Mouse (Mus musculus) forebrain, embryonic 14.5 days (tissue): ENCODE measurements at regions not wholly inside any gene's neighbourhood (a gene's known extent, or its start where the extent isn't known, plus 50 kb on each side); places are given as distances from the start of the nearest gene placed in this dataset.

Experiments used
- ATAC-seq: fragments of 200-750 bp; cut with Nextera tagmentation; 2 replicates; pipeline ENCODE4 v1.8.0; 2017; ENCODE audit warnings: mild to moderate bottlenecking, moderate library complexity
- DNase-seq: peaks from one replicate; pipeline ENCODE4 v3.0.0-alpha.2; 2015; ENCODE audit warnings: low spot score
- H3K27ac ChIP-seq: fragments of 300-500 bp; sonication (generic); 2 replicates; pipeline ENCODE4 v1.5.1; 2014; ENCODE audit warnings: low read depth, mild to moderate bottlenecking, control low read depth, low read length, moderate library complexity
- H3K27me3 ChIP-seq: fragments of 300-500 bp; sonication (generic); replicated peaks from 2 replicates; pipeline ENCODE4 v1.6.1; 2014; ENCODE audit warnings: low read length, control low read depth, mixed read lengths; ENCODE audit not compliant: control insufficient read depth, insufficient read depth
- H3K36me3 ChIP-seq: fragments of 300-500 bp; sonication (generic); 2 replicates; pipeline ENCODE4 v1.6.1; 2014; ENCODE audit warnings: low read length, control low read depth; ENCODE audit not compliant: control insufficient read depth, insufficient read depth
- H3K4me1 ChIP-seq: fragments of 300-500 bp; sonication (generic); 2 replicates; pipeline ENCODE4 v1.6.1; 2014; ENCODE audit warnings: antibody characterized with exemption, low read length, control low read depth; ENCODE audit not compliant: control insufficient read depth, insufficient read depth
- H3K4me2 ChIP-seq: fragments of 300-500 bp; sonication (generic); 2 replicates; pipeline ENCODE4 v1.6.1; 2014; ENCODE audit warnings: mild to moderate bottlenecking, control low read depth, low read length
- H3K4me3 ChIP-seq: fragments of 300-500 bp; sonication (generic); 2 replicates; pipeline ENCODE4 v1.5.1; 2014; ENCODE audit warnings: low read depth, low read length, control low read depth
- H3K9ac ChIP-seq: fragments of 300-500 bp; sonication (generic); 2 replicates; pipeline ENCODE4 v1.6.1; 2014; ENCODE audit warnings: mild to moderate bottlenecking, low read length, control low read depth, moderate library complexity
- H3K9me3 ChIP-seq: fragments of 300-500 bp; sonication (generic); replicated peaks from 2 replicates; pipeline ENCODE4 v1.6.1; 2016; ENCODE audit warnings: low read length, control low read depth, mixed read lengths; ENCODE audit not compliant: control insufficient read depth
- WGBS: fragments of 180-500 bp; shearing (Covaris S2); extraction: QIAGEN DNeasy Blood & Tissue Kit; methylation state at CpG from one replicate; pipeline ENCODE4 v1.1.7; 2014; 5-methylcytosine and 5-hydroxymethylcytosine counted together

GRCm38 (mm10) chr13:48398617-48399016 is 114.6 kb downstream of the Zfp169 start:
- H3K27me3 ChIP-seq = no peaks in the 10 kb centered on the region
- no peak overlapping the region for H3K4me2 ChIP-seq
- H3K9me3 ChIP-seq = no peaks in the 10 kb centered on the region
- WGBS = 89% methylated on average over 3 of the region's 3 CpGs
- ATAC-seq (no peak), DNase-seq (no peak)
- no peak overlapping the region for H3K4me3 ChIP-seq
- H3K4me1 ChIP-seq = no peaks in the 10 kb centered on the region
- H3K9ac ChIP-seq = no peak overlapping the region
- H3K36me3 ChIP-seq = no peaks in the 10 kb centered on the region
- H3K27ac ChIP-seq = no peak overlapping the region

DNA sequence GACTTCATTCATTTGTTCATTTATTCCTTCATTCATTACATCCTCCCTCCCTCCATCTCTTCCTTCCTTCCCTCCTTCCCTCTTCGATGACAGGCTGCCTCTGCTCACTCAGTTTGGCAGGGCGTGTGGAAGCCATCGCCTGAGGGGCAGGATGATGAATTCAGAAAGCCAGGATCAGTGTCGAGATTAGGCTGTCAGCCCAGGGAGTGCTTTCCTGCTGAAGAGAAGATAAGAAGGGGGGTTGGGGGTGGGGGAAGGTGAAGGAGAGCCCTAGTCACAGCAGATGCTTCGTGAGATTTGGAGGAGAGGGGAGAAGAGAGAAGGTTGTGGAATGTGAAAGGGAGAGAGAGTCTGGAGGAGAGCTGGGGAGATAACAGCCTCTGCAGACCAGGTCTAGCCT is 110.9 kb downstream of the Zfp169 start:
- no peaks in the 10 kb centered on the region for H3K9me3 ChIP-seq
- no peak for DNase-seq
- no peak overlapping the region for H3K4me2 ChIP-seq
- no peak overlapping the region for H3K9ac ChIP-seq
- 32% methylated on average over 5 of the region's 5 CpGs for WGBS
- no peak for ATAC-seq
- H3K4me1 ChIP-seq = no peaks in the 10 kb centered on the region
- no peaks in the 10 kb centered on the region for H3K27me3 ChIP-seq
- H3K36me3 ChIP-seq = no peaks in the 10 kb centered on the region
- H3K27ac ChIP-seq = no peak overlapping the region
- H3K4me3 ChIP-seq = no peak overlapping the region

GRCm38 (mm10) chr13:48422438-48423329 is 90.6 kb downstream of the Zfp169 start:
- H3K9ac ChIP-seq = no peak overlapping the region
- ATAC-seq = no peak; the same call in 1 of the 2 replicates

DNA sequence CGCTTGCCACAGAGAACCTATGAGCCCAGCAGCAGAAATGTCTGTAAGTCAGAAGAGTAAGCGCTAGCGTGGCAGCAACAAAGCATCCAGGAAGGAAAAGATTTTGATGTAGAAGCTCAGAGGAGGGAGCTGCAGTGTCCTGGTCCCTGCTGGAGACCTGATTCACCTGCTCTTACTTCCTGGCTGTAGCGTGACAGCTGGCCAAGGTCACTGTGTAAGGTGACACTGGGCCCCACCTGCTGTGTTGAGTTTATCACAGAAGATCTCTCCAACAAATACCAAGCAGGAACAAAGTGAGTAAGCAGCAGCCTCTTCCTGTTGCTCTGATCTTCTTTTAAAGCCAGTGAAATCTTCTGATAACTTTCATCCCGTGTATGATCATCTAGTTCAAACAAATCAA is 86.4 kb downstream of the Zfp169 start:
- ATAC-seq = no peak
- Histone ChIP-seq H3K4me1 (no peaks in the 10 kb centered on the region), H3K9ac (no peak overlapping the region), H3K27me3 (no peaks in the 10 kb centered on the region), H3K36me3 (no peaks in the 10 kb centered on the region), H3K4me3 (no peak overlapping the region), H3K27ac (no peak overlapping the region), H3K4me2 (no peak overlapping the region), H3K9me3 (no peaks in the 10 kb centered on the region)
- no peak for DNase-seq
- 82% methylated on average over 5 of the region's 5 CpGs for WGBS

More at GRCm38 (mm10) chr13:48422438-48423329, 90.6 kb downstream of the Zfp169 start:
- 31% methylated on average over 9 of the region's 9 CpGs for WGBS
- no peaks in the 10 kb centered on the region for H3K27me3 ChIP-seq
- no peak overlapping the region for H3K4me2 ChIP-seq
- no peak overlapping the region for H3K27ac ChIP-seq
- H3K36me3 ChIP-seq = no peaks in the 10 kb centered on the region
- peak; percentile 45 for DNase-seq
- H3K4me3 ChIP-seq = no peak overlapping the region
- no peaks in the 10 kb centered on the region for H3K9me3 ChIP-seq
- no peaks in the 10 kb centered on the region for H3K4me1 ChIP-seq

DNA sequence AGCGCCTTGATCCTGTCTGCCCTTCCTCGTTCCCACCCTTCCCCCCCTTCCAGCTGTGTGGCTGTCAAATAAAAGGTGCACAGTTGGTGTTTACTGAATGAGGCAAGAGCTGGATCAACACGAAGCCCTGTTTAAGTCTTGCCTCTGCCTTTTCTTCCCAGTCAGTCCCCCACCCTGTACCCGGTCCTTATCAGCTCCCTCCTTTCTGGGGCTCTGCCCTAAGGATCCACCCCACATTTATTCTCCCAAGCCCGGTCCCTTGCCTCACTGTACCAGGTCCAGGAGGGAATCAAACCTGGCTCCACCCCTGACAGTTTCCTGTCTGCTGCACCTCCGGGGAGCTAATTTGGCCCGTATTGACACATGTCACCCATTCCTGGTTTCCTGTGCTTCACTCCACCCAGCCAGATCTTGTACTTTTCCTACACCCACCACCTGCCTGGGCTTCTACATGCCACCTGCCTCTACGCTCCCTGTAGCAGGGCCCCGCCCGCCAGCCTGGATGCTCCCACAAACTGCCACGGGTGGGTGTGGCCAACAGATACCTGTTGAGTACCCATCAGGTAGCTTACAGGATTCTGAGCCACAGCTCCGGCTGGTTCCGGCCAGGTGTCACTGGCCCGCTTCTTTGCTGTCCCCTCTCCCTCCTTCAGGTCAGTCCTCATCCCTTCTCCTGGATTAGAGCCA is 76.4 kb downstream of the Zfp169 start:
- Histone ChIP-seq H3K4me3 (no peak overlapping the region), H3K9me3 (no peaks in the 10 kb centered on the region), H3K4me1 (no peaks in the 10 kb centered on the region), H3K9ac (no peak overlapping the region), H3K27me3 (no peaks in the 10 kb centered on the region), H3K36me3 (no peaks in the 10 kb centered on the region), H3K4me2 (no peak overlapping the region), H3K27ac (no peak overlapping the region)
- ATAC-seq (no peak), DNase-seq (no peak)
- WGBS = 71% methylated on average over 14 of the region's 14 CpGs
